Mouse (Mus musculus): ENCODE measurements around the gene Opcml. TPM values are rescaled to one million over a fixed set of nuclear protein-coding genes. Genes with fewer than 3 reads are reported as not detected.

The Opcml gene
- total and polyA plus RNA-seq, 3 experiments = 0.94 to 1.3 (median 1.2) TPM

DNA sequence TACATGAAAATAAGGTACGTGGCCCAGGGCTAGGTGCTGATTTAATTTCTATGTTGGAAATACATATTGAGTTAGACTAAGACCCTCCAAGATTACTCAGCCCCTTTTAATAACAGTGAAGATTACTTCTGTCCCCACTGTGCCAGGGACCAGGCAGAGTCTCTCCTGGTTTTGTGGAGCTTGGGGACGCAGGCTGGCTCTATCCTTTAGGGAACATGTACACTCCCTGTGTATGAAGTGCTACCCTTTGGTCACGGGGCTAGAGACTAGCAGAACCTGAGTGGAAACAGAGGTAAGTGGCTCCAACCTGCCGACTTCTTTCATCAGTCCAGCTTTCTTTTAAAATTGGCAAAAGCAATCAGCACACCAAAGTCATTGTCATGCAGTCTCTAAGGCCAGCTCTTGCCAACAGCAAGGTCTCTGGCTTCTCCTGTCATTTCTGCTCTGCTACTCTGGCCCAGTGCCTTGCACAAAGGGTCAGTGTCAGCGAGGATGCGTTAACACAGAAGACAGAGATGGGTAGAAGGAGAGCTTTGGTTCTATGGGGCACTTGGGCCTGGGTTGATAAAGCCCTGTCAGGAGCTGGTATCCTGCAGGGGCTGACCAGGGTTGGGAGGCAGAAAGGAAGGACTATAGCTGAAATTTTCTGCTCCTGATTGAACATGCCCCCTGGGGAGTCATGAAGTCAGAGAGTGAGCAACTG lies 9.1 kb upstream of the Opcml start:
- Histone ChIP-seq H3K9ac (ENCODE audit: low read depth, low read length) (no peak overlapping the region), H3K36me3 (ENCODE audit: control insufficient read depth, insufficient read depth, low read length) (no peaks in the 10 kb centered on the region), H3K27me3 (ENCODE audit: control insufficient read depth, insufficient read depth, low read length) (no peaks in the 10 kb centered on the region), H3K4me1 (ENCODE audit: control insufficient read depth, insufficient read depth, low read length) (no peaks in the 10 kb centered on the region), H3K27ac (no peak overlapping the region), H3K4me3 (no peak overlapping the region), H3K79me2 (replicated peaks; ENCODE audit: control insufficient read depth, insufficient read depth, low read length) (no peaks in the 10 kb centered on the region)
- 66% methylated on average over 6 of the region's 6 CpGs for WGBS
- no peak for DNase-seq
- intact Hi-C loops (cut with DNase I) = no loop called here
- TF ChIP-seq CTCF (IDR thresholded peaks at IDR 0.05) = no peak
- no peak for TF ChIP-seq POLR2A (IDR thresholded peaks at IDR 0.05; ENCODE audit: insufficient read depth, low read depth, low read length)

DNA sequence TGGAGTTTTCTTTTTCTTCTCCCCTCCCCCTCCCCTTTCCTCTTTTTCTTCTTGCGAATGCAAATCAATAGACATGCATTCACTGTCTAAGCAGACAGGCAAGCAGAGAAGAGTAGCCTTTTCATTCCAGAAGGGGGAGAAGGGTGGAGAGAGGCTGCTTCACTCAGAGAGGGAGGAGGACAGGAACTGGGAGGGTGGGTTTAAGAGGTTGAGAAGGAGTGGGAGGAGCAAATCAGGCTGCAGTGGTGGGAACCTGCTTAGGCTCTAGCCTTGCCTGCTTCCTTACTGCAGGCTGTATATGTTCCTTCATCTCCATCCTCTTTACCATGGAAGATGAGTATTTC lies 8.6 kb upstream of the Opcml start:
- no peaks in the 10 kb centered on the region for H3K36me3 ChIP-seq (ENCODE audit: control insufficient read depth, insufficient read depth, low read length)
- 24% methylated on average over 1 of the region's 1 CpGs for WGBS
- H3K4me3 ChIP-seq = no peak overlapping the region

DNA sequence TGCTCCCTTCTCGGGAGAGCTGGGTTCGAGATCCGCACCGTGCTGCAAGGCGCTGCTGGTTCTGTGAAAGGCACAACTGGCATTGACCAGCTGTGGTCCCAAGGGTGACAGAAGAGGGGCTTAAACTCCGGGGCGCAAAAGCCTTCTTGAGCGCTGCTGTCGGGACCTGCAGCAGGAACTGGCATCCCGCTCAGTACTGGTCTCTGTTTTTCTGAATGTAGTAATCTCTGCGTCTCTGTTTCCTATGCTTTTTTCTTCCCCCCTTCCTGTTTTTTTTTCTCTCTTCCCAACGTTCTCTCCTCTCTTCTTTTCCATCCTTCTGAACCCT lies 1.0 kb downstream of the Opcml start:
- Histone ChIP-seq H3K4me3 (no peak overlapping the region), H3K36me3 (ENCODE audit: control insufficient read depth, insufficient read depth, low read length) (no peaks in the 10 kb centered on the region), H3K4me1 (ENCODE audit: control insufficient read depth, insufficient read depth, low read length) (no peaks in the 10 kb centered on the region), H3K79me2 (replicated peaks; ENCODE audit: control insufficient read depth, insufficient read depth, low read length) (no peaks in the 10 kb centered on the region), H3K27me3 (ENCODE audit: control insufficient read depth, insufficient read depth, low read length) (peaks cover 2% of the 10 kb centered on the region; the same call in 1 of the 2 replicates), H3K27ac (no peak overlapping the region), H3K9ac (ENCODE audit: low read depth, low read length) (no peak overlapping the region)
- no peak for DNase-seq
- no peak for TF ChIP-seq CTCF (IDR thresholded peaks at IDR 0.05)
- no peak for TF ChIP-seq EP300 (IDR thresholded peaks at IDR 0.05; ENCODE audit: insufficient read depth, low read depth, low read length)
- TF ChIP-seq POLR2A (IDR thresholded peaks at IDR 0.05; ENCODE audit: insufficient read depth, low read depth, low read length) = no peak
- WGBS = 2% methylated on average over 12 of the region's 12 CpGs
- intact Hi-C loops (cut with DNase I) = no loop called here

More for the DNA sequence above, 8.6 kb upstream of the Opcml start:
- H3K27me3 ChIP-seq (ENCODE audit: control insufficient read depth, insufficient read depth, low read length) = no peaks in the 10 kb centered on the region
- TF ChIP-seq POLR2A (IDR thresholded peaks at IDR 0.05; ENCODE audit: insufficient read depth, low read depth, low read length) = no peak
- no peak for TF ChIP-seq CTCF (IDR thresholded peaks at IDR 0.05)
- TF ChIP-seq EP300 (IDR thresholded peaks at IDR 0.05; ENCODE audit: insufficient read depth, low read depth, low read length) = no peak
- no peak overlapping the region for H3K9ac ChIP-seq (ENCODE audit: low read depth, low read length)
- H3K27ac ChIP-seq = no peak overlapping the region
- DNase-seq = no peak
- intact Hi-C loops (cut with DNase I) = no loop called here
- no peaks in the 10 kb centered on the region for H3K4me1 ChIP-seq (ENCODE audit: control insufficient read depth, insufficient read depth, low read length)
- no peaks in the 10 kb centered on the region for H3K79me2 ChIP-seq (replicated peaks; ENCODE audit: control insufficient read depth, insufficient read depth, low read length)

DNA sequence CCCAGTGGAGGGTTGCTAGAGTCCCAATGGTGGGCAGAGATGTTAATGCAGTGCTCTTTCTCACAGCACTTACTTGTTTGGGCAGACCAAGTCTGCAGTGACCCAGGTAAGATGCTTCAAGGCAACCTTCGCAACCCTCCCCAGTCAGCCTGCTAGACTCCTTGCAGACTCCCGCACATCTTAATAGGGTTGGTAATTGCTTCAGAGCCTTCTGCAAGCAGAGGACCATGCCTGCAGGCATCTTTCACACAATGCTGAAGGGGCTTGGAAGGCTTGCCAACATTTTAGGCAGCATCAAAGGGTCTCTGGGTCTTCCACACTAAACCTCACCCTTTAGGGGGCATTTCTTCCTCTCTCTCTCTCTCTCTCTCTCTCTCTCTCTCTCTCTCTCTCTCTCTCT lies 1.7 kb downstream of the Opcml start:
- intact Hi-C loops (cut with DNase I) = no loop called here
- H3K9ac ChIP-seq (ENCODE audit: low read depth, low read length) = no peak overlapping the region
- no peaks in the 10 kb centered on the region for H3K79me2 ChIP-seq (replicated peaks; ENCODE audit: control insufficient read depth, insufficient read depth, low read length)
- H3K4me3 ChIP-seq = no peak overlapping the region
- no peak for DNase-seq
- no peaks in the 10 kb centered on the region for H3K36me3 ChIP-seq (ENCODE audit: control insufficient read depth, insufficient read depth, low read length)
- peaks cover 2% of the 10 kb centered on the region; the same call in 1 of the 2 replicates for H3K27me3 ChIP-seq (ENCODE audit: control insufficient read depth, insufficient read depth, low read length)
- no peak overlapping the region for H3K27ac ChIP-seq
- TF ChIP-seq EP300 (IDR thresholded peaks at IDR 0.05; ENCODE audit: insufficient read depth, low read depth, low read length) = no peak
- TF ChIP-seq POLR2A (IDR thresholded peaks at IDR 0.05; ENCODE audit: insufficient read depth, low read depth, low read length) = no peak
- no peak for TF ChIP-seq CTCF (IDR thresholded peaks at IDR 0.05)
- WGBS = 61% methylated on average over 2 of the region's 2 CpGs
- no peaks in the 10 kb centered on the region for H3K4me1 ChIP-seq (ENCODE audit: control insufficient read depth, insufficient read depth, low read length)

DNA sequence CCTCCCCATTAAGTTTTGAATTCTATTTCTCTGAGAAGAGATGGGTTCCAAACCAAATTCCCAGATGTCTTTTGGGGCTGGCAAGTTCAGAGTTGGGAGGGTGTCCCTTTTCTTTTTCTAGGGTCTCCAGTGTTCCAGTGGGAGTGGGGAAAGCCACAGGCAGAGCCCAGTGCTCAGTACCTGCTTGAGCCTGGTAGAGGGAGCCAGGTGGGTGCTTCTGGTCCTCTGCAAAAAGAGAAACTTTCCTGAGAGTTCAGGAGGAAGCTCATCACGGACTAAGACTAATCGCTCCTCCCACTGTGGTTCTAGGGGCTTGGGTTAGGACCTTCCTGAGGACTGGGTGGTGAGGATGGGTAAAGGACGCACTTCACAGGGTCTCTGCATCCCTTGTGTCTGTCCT lies 2.4 kb downstream of the Opcml start:
- WGBS = 63% methylated on average over 3 of the region's 3 CpGs
- TF ChIP-seq EP300 (IDR thresholded peaks at IDR 0.05; ENCODE audit: insufficient read depth, low read depth, low read length) (no peak), CTCF (IDR thresholded peaks at IDR 0.05) (no peak), POLR2A (IDR thresholded peaks at IDR 0.05; ENCODE audit: insufficient read depth, low read depth, low read length) (no peak)
- DNase-seq = no peak
- Histone ChIP-seq H3K36me3 (ENCODE audit: control insufficient read depth, insufficient read depth, low read length) (no peaks in the 10 kb centered on the region), H3K27me3 (ENCODE audit: control insufficient read depth, insufficient read depth, low read length) (peaks cover 2% of the 10 kb centered on the region; the same call in 1 of the 2 replicates), H3K4me1 (ENCODE audit: control insufficient read depth, insufficient read depth, low read length) (no peaks in the 10 kb centered on the region), H3K79me2 (replicated peaks; ENCODE audit: control insufficient read depth, insufficient read depth, low read length) (no peaks in the 10 kb centered on the region), H3K4me3 (no peak overlapping the region), H3K27ac (no peak overlapping the region), H3K9ac (ENCODE audit: low read depth, low read length) (no peak overlapping the region)
- intact Hi-C loops (cut with DNase I) = no loop called here

DNA sequence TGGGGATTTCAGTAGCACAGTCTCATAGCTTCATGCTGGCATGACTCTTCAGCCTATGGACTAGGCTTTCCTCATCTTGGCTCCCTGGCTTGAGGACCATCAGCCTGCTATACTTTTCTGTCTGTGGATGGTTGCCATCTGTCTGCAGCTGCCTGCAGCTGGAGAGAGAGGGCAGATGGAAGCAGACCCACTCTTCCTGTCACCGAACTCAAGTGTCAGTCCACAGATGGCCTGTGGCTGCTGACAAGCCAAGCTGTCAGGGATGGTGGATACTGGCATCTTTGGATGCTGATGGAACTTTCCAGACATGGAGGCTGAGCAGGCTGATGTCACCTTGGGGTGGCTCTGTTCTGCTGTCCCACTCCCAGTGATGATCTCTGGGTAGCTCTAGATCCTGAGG lies 6.0 kb downstream of the Opcml start:
- WGBS = 61% methylated on average over 1 of the region's 1 CpGs
- no peaks in the 10 kb centered on the region for H3K79me2 ChIP-seq (replicated peaks; ENCODE audit: control insufficient read depth, insufficient read depth, low read length)
- H3K4me1 ChIP-seq (ENCODE audit: control insufficient read depth, insufficient read depth, low read length) = no peaks in the 10 kb centered on the region
- DNase-seq = no peak
- H3K36me3 ChIP-seq (ENCODE audit: control insufficient read depth, insufficient read depth, low read length) = no peaks in the 10 kb centered on the region
- H3K27ac ChIP-seq = no peak overlapping the region
- no peak overlapping the region for H3K9ac ChIP-seq (ENCODE audit: low read depth, low read length)
- H3K27me3 ChIP-seq (ENCODE audit: control insufficient read depth, insufficient read depth, low read length) = no peaks in the 10 kb centered on the region
- H3K4me3 ChIP-seq = no peak overlapping the region
- intact Hi-C loops (cut with DNase I) = no loop called here
- TF ChIP-seq CTCF (IDR thresholded peaks at IDR 0.05) (no peak), EP300 (IDR thresholded peaks at IDR 0.05; ENCODE audit: insufficient read depth, low read depth, low read length) (no peak), POLR2A (IDR thresholded peaks at IDR 0.05; ENCODE audit: insufficient read depth, low read depth, low read length) (no peak)
